Mouse (Mus musculus): ENCODE results near the gene Iffo2. TPM values are rescaled to one million over a fixed set of nuclear protein-coding genes. Genes with fewer than 3 reads are reported as not detected.

Iffo2 gene
- polyA plus RNA-seq (2017; shearing (Covaris generic)) = 7.1 TPM

DNA sequence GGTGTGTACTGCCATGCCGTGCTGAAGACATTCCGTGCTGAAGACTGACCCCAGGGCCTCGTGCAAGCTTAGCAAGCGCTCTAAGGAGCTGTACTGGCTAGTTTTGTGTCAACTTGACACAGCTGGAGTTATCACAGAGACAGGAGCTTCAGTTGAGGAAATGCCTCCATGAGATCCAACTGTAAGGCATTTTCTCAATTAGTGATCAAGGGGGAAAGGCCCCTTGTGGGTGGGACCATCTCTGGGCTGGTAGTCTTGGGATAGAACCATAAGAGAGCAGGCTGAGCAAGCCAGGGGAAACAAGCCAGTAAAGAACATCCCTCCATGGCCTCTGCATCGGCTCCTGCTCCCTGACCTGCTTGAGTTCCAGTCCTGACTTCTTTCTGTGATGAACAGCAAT is at the start of gene Iffo2:
Iffo2 (plus strand) TSS at position 301 of the 400 bp plus-strand sequence.

DNA sequence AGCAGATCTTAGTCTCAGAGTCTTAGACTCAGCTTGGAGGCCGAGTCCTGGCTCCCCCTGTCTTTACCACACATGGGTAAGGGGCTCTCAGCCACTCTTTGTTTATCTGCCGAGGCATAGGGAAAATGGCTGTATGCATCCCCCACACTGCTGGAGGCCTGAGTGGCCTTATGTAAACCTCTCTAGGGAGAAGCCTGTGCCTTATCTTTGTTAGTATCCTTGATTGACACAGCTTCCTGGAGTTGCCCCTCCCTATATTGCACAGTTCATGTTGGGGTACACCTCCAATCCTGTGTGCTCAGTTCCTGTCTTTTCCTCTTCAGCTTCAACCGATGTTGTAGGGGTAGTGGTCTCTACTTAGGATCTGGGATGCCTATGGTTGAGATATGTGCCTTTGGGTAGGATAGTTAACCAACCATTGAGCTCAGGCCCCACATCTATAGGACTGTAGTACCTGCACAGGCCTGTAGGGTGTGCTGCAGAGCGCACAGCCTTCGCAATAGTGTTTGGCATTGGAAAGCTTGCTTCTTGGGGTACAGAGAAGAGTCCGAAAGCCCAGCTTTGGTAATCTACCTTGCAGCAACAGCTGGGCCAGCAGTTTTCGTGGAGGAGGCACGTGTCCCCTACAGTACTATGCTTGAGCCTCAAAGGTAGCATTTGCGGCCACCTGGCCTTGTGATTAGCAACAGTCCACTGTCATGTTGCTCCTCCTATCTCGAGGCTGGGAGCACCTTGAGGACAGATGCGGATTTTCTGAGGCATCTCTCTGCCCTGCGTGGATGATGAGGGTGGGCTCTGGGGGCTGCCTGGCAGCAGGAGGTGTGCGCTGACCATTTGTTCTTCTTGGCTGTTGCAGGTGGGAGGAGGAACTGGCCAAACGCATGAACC is 72.3 kb downstream of the Iffo2 start, which contains the start of gene Gm21969:
Gm21969 (plus strand) TSS at position 830 of the 888 bp plus-strand sequence.

DNA sequence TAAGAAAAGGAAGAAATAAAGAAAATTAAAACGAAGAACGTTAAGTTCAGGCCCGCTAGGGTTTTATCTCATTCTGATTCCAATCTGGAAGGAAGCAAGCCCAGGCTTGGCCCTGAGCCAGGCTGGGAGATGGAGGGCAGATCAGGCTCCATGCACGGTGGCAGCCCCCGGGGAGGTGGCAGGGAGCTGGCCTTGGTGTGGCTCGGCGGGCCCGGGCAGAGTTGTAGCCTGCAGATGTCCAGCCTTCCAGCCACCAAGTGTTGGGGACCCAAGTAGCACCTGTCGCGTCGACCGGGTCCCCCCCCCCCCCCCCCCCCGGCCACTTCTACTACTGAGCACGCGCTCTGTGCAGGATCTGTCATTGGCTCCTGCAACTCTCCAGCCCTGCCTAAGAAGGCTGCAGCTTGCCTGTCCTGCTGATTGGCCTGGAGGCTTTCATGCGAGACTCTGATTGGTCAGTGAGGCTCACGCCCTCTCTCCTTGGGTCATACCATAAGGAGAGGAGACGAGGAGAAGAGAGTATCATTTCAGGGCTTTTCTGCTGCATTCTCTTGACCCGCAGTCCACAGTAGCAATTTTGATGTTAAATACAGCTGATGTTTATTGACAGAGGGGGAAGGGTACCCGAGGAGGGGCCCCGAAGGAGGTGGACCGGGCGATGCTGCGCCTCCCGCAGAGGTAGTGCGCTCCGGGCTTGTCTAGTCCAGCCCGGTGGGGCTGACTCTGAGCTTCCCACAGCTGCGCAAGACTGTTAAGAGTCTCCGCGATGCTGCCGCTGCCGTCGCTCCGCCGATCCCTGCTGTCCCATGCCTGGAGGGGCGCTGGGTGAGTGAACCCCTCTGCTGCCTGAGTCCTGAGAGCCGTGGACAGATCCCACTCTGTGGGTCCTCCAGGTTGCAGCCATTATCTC is 92.3 kb downstream of the Iffo2 start, which contains the start of gene Aldh4a1:
Aldh4a1 (plus strand) TSS at position 494 of the 910 bp plus-strand sequence.

DNA sequence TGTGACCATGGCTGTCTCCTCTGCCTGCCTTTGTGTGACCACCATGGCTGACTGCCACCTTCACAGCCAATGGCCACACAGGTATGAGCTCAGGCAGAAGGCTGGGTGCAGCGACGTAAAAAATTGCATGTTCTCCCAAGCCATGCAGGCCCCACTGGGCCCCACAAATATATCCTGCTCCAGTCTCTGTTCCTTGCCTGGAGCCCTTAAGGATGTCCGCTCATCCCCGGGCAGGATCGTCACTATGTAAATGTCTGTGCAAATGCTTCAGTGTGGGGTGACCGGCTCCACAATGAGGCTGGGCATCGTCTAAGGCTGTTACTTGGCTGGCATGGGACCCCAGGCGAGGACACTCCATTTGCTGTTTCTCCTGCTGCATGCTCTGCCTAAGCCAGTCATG is 122.9 kb downstream of the Iffo2 start, which contains the start of gene Tas1r2:
Tas1r2 (plus strand) TSS at position 301 of the 400 bp plus-strand sequence.

Other genes with a start within 250 kb of the Iffo2 start
- gene Pqlc2, start 219.8 kb upstream of the Iffo2 start, polyA plus RNA-seq (2017; shearing (Covaris generic)) = 6.7 TPM
- gene Akr7a5, start 219.8 kb upstream of the Iffo2 start, polyA plus RNA-seq (2017; shearing (Covaris generic)) = 23.2 TPM
- 66.8 TPM for gene Mrto4, start 178.0 kb upstream of the Iffo2 start, polyA plus RNA-seq (2017; shearing (Covaris generic))
- 37.6 TPM for gene Emc1, start 178.0 kb upstream of the Iffo2 start, polyA plus RNA-seq (2017; shearing (Covaris generic))
- gene Ubr4, start 177.9 kb upstream of the Iffo2 start, polyA plus RNA-seq (2017; shearing (Covaris generic)) = 70.6 TPM
- not detected for gene Gm21969, start 72.6 kb downstream of the Iffo2 start, polyA plus RNA-seq (2017; shearing (Covaris generic))
- 15.4 TPM for gene Aldh4a1, start 92.3 kb downstream of the Iffo2 start, polyA plus RNA-seq (2017; shearing (Covaris generic))
- gene Tas1r2, start 123.0 kb downstream of the Iffo2 start, polyA plus RNA-seq (2017; shearing (Covaris generic)) = not detected